Mouse (Mus musculus): Measurements from ENCODE around the gene Cideb.

Cideb gene

GRCm38 (mm10) chr14:55765696-55766095, 7.4 kb upstream of the Cideb start, which contains the start of gene Ltb4r1:
TSS of gene Ltb4r1 (plus strand) at chr14:55765962.
- DNase-seq (ENCODE audit: low read depth, low spot score): no peak

- DNase-seq (ENCODE audit: low read depth, low spot score): no peak
Measured at GRCm38 (mm10) chr14:55763166-55763565, 4.9 kb upstream of the Cideb start.

GRCm38 (mm10) chr14:55762001-55762821, 4.0 kb upstream of the Cideb start:
- DNase-seq (ENCODE audit: low read depth, low spot score): peak; percentile 61

- no peak for DNase-seq (ENCODE audit: low read depth, low spot score)
Measured at GRCm38 (mm10) chr14:55761163-55761562, 2.9 kb upstream of the Cideb start, which contains the start of gene Ltb4r2. TSS of gene Ltb4r2 (plus strand) at chr14:55761428.

- peak; percentile 84 for DNase-seq (ENCODE audit: low read depth, low spot score)
Measured at GRCm38 (mm10) chr14:55760156-55760555, 1.9 kb upstream of the Cideb start.

- no peak for DNase-seq (ENCODE audit: low read depth, low spot score)
Measured at GRCm38 (mm10) chr14:55757566-55757965, 692 bp downstream of the Cideb start.

- no peak for DNase-seq (ENCODE audit: low read depth, low spot score)
Measured at GRCm38 (mm10) chr14:55747051-55747847, 11.0 kb downstream of the Cideb start.

- DNase-seq (ENCODE audit: low read depth, low spot score): no peak
Measured at GRCm38 (mm10) chr14:55745861-55746237, 12.4 kb downstream of the Cideb start.

- peak; percentile 89 for DNase-seq (ENCODE audit: low read depth, low spot score)
Measured at GRCm38 (mm10) chr14:55745180-55745860, 12.9 kb downstream of the Cideb start, which contains the start of the genes Dhrs1 and Nop9. TSS of gene Dhrs1 (minus strand) at chr14:55745690. TSS of gene Nop9 (plus strand) at chr14:55745693.

GRCm38 (mm10) chr14:55743711-55744110, 14.5 kb downstream of the Cideb start:
- peak; percentile 88 for DNase-seq (ENCODE audit: low read depth, low spot score)

- no peak for DNase-seq (ENCODE audit: low read depth, low spot score)
Measured at GRCm38 (mm10) chr14:55737086-55737687, 21.1 kb downstream of the Cideb start.

GRCm38 (mm10) chr14:55735758-55736157, 22.5 kb downstream of the Cideb start:
- DNase-seq (ENCODE audit: low read depth, low spot score): no peak

GRCm38 (mm10) chr14:55735334-55735733, 22.9 kb downstream of the Cideb start:
- DNase-seq (ENCODE audit: low read depth, low spot score): no peak

- no peak for DNase-seq (ENCODE audit: low read depth, low spot score)
Measured at GRCm38 (mm10) chr14:55734869-55735268, 23.4 kb downstream of the Cideb start.

- DNase-seq (ENCODE audit: low read depth, low spot score): no peak
Measured at GRCm38 (mm10) chr14:55733889-55734288, 24.4 kb downstream of the Cideb start.

GRCm38 (mm10) chr14:55730531-55731032, 27.7 kb downstream of the Cideb start:
- DNase-seq (ENCODE audit: low read depth, low spot score): no peak

- no peak for DNase-seq (ENCODE audit: low read depth, low spot score)
Measured at GRCm38 (mm10) chr14:55730116-55730515, 28.1 kb downstream of the Cideb start.

- no peak for DNase-seq (ENCODE audit: low read depth, low spot score)
Measured at GRCm38 (mm10) chr14:55727889-55728685, 30.2 kb downstream of the Cideb start.

- DNase-seq (ENCODE audit: low read depth, low spot score): no peak
Measured at GRCm38 (mm10) chr14:55726261-55726660, 32.0 kb downstream of the Cideb start.

- DNase-seq (ENCODE audit: low read depth, low spot score): no peak
Measured at GRCm38 (mm10) chr14:55724411-55724871, 33.8 kb downstream of the Cideb start.
